Mouse (Mus musculus): ENCODE measurements at regions not wholly inside any gene's neighbourhood (a gene's known extent, or its start where the extent isn't known, plus 50 kb on each side); places are given as distances from the start of the nearest gene placed in this dataset.

- peak; percentile 43 for DNase-seq
These were observed 224.6 kb upstream of the Ar start for GRCm38 (mm10) chrX:97923956-97924355.

- DNase-seq, result no peak
These were observed 224.2 kb upstream of the Ar start for GRCm38 (mm10) chrX:97924361-97924760.

- peak; percentile 6 for DNase-seq
These were observed 222.8 kb upstream of the Ar start for GRCm38 (mm10) chrX:97925811-97926210.
